Mouse (Mus musculus) ES-Bruce4 (cell line): ENCODE results near the gene Mllt3.

Experiments
- CTCF ChIP-seq: IDR thresholded peaks from one replicate; pipeline ENCODE4 v1.8.1; 2011; ENCODE audit warnings: low read depth, low read length
- POLR2A ChIP-seq: IDR thresholded peaks from one replicate; pipeline ENCODE4 v1.8.1; 2011; ENCODE audit warnings: low read length; ENCODE audit not compliant: insufficient read depth

- TF ChIP-seq CTCF (no peak), POLR2A (no peak)
Measured at GRCm38 (mm10) chr4:87844668-87845210, 188.4 kb downstream of the Mllt3 start.
